Mouse (Mus musculus): Measurements from ENCODE around the gene Prame. TPM values are rescaled to one million over a fixed set of nuclear protein-coding genes. Genes with fewer than 3 reads are reported as not detected.
"Not testable (repeated sequence)": the region's sequence is repeated elsewhere in the genome, so short reads cannot be mapped to it uniquely, and the experiment has no call there.

Prame gene
- not detected in 2 replicates for polyA plus RNA-seq (2015; fragmentation: Nextera tagmentation; extraction: Ambion mirVana)

DNA sequence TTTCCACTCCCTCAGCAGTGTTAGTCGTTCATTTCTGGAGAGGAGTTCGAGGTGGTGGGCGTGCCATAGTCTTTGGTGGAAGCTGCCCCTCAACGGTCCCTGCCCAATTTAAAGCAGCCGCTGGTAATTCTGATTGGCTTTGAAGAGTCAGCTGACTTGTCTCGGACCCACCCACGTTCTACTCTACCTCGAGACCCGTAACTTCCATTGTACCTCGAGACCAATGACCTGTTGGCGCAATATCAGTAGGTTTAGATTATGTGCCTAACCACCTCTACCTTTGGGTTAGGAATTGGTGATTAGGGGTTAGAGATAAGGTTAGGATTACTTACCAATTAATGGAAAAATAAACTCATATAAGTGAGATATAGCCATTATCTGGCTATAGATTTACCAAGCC is at the start of gene Prame:
Gene Prame, minus strand, starts transcription at position 101 of the 400 bp plus-strand sequence.
- no peak within 1 kb of the TSS for H3K27ac ChIP-seq
- no peak within 1 kb of the TSS for H3K4me3 ChIP-seq (replicated peaks)
- ATAC-seq: no peak
- H3K9ac ChIP-seq: no peak within 1 kb of the TSS
- H3K4me2 ChIP-seq (replicated peaks): no peak within 1 kb of the TSS
- 81% methylated on average over 11 of the region's 11 CpGs for WGBS
- H3K27me3 ChIP-seq (replicated peaks): no peaks in the 10 kb centered on the region
- no peaks in the 10 kb centered on the region for H3K4me1 ChIP-seq (replicated peaks)
- no peaks in the 10 kb centered on the region for H3K36me3 ChIP-seq
- no peaks in the 10 kb centered on the region for H3K9me3 ChIP-seq

DNA sequence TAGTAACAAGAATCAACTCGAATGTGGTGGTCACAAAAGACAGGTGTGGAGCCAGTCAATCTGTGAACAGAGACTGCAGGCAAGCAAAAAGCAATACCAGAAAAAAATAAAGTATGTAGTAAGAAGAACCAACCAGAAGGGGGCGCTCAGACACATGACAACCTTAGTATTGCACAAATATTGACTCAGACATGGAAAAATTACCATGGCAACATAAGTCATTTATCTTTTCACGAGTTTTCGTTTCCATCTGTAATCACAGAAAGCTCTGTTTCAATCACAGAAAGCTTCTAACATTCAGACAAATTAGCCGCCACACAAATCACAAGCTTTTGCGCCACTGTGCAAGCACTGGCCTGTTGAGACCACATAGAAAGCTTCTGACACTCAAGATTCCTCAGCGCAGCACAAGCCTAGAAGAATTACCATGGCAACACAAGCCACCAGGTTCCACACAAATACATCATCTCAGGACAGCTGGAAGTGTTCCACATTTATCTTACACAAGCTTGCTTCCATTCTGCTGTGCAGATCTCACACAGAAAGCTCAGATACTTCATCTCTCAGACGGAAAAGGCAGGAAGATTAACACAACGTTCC is 24.8 kb upstream of the Prame start:
- H3K36me3 ChIP-seq: no peaks in the 10 kb centered on the region
- no peak overlapping the region for H3K4me3 ChIP-seq (replicated peaks)
- no peak for ATAC-seq
- no peak overlapping the region for H3K4me2 ChIP-seq (replicated peaks)
- no peaks in the 10 kb centered on the region for H3K27me3 ChIP-seq (replicated peaks)
- no peaks in the 10 kb centered on the region for H3K4me1 ChIP-seq (replicated peaks)
- 40% methylated on average over 9 of the region's 9 CpGs for WGBS
- no peak overlapping the region for H3K27ac ChIP-seq
- H3K9ac ChIP-seq: no peak overlapping the region
- no peaks in the 10 kb centered on the region for H3K9me3 ChIP-seq

DNA sequence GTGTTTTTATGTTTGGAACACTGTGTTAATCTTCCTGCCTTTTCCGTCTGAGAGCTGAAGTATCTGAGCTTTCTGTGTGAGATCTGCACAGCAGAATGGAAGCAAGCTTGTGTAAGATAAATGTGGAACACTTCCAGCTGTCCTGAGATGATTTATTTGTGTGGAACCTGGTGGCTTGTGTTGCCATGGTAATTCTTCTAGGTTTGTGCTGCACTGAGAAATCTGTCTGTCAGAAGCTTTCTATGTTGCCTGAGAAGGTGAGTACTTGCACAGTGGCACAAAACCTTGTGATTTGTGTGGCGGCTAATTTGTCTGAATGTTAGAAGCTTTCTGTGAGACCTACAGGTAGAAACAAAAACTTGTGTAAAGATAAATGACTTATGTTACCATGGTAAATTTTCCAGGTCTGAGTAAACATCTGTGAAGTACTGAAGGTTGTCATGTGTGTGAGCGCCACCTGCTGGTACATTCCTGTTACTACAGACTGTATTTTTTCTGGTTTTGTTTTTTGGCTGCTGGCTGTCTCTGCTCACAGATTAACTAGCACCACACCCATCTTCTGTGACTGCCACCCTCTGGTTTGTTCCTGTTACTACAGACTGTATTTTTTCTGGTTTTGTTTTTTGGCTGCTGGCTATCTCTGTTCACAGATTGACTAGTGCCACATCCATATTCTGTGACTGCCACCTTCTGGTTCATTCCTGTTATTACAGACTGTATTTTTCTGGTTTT is 26.0 kb downstream of the Prame start:
- 56% methylated on average over 3 of the region's 3 CpGs for WGBS
- not testable (repeated sequence) for H3K4me2 ChIP-seq (replicated peaks); H3K27me3 ChIP-seq (replicated peaks); ATAC-seq; H3K36me3 ChIP-seq; H3K27ac ChIP-seq; H3K4me3 ChIP-seq (replicated peaks); H3K4me1 ChIP-seq (replicated peaks); H3K9me3 ChIP-seq; H3K9ac ChIP-seq

DNA sequence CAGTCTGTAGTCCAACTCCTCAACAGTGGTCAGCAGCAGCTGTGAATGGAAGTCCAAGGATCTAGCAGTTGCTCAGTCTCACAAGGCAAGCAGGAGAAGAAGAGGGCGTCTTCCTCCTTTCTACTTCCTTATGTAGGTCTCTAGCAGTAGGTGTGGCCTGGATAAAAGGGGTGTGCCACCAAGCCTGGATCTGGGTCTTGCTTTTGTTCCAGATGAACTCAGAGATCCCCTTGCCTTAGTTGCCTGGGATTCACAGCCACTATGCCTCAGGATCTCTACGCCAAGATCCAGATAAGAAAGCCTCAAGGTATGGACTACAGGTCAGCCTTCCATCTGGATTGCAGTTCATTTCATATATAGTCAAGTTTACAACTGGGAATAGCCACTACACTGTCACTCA is 28.8 kb downstream of the Prame start, which contains the start of gene Nxf7:
Gene Nxf7, minus strand, starts transcription at position 101 of the 400 bp plus-strand sequence.
- no peak for ATAC-seq
- WGBS: 80% methylated on average over 2 of the region's 2 CpGs

DNA sequence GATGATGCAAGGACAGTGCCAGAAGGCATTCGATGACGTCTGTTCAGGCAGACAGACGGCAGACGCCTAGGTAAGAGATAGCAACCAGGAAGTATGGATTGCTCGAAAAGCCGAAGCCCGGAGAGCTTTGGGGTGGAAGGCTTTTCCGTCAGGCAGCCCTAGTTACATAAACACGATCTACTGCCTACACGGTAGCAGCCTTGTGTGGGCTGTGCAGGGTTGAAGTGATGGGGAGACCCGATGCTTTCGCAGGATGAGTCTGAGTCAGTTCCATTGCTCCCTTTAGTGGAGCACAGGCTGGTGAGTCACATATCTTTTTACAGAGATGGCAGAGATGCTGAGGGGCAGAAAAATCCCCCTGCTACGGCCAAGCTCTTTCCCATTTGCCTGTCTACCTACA is 29.4 kb downstream of the Prame start:
- H3K9ac ChIP-seq: no peak overlapping the region
- no peaks in the 10 kb centered on the region for H3K4me1 ChIP-seq (replicated peaks)
- H3K4me3 ChIP-seq (replicated peaks): no peak overlapping the region
- no peaks in the 10 kb centered on the region for H3K9me3 ChIP-seq
- no peak overlapping the region for H3K4me2 ChIP-seq (replicated peaks)
- H3K36me3 ChIP-seq: no peaks in the 10 kb centered on the region
- no peak overlapping the region for H3K27ac ChIP-seq
- ATAC-seq: no peak
- no peaks in the 10 kb centered on the region for H3K27me3 ChIP-seq (replicated peaks)
- 62% methylated on average over 13 of the region's 13 CpGs for WGBS

More for the DNA sequence above, 28.8 kb downstream of the Prame start, which contains the start of gene Nxf7:
- no peaks in the 10 kb centered on the region for H3K4me1 ChIP-seq (replicated peaks)
- no peak within 1 kb of the TSS for H3K4me3 ChIP-seq (replicated peaks)
- H3K27me3 ChIP-seq (replicated peaks): no peaks in the 10 kb centered on the region
- no peaks in the 10 kb centered on the region for H3K36me3 ChIP-seq
- H3K4me2 ChIP-seq (replicated peaks): no peak within 1 kb of the TSS
- no peaks in the 10 kb centered on the region for H3K9me3 ChIP-seq
- no peak within 1 kb of the TSS for H3K9ac ChIP-seq
- H3K27ac ChIP-seq: no peak within 1 kb of the TSS

DNA sequence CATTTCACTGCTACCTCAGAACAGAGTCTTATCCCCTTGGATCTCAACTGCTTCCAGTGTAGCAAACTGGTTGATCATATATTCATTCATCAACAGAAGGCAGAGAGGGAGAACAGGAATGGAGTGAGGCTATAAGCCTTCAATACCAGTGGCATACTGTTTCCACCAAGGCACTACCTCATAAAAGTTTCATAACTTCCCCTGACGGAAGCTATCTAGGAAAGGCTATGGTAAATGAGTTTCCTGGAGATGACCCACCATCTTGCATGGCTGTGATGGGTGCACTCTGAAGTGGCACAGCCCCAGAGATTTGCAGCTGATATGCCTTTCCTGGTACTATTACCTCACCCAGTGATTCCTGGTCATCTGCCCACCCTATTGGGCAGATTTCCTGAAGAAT is 51.1 kb downstream of the Prame start:
- Histone ChIP-seq H3K9me3 (no peaks in the 10 kb centered on the region), H3K9ac (no peak overlapping the region), H3K36me3 (no peaks in the 10 kb centered on the region), H3K4me3 (replicated peaks) (no peak overlapping the region), H3K27ac (no peak overlapping the region), H3K4me2 (replicated peaks) (no peak overlapping the region), H3K27me3 (replicated peaks) (no peaks in the 10 kb centered on the region), H3K4me1 (replicated peaks) (no peaks in the 10 kb centered on the region)
- ATAC-seq: no peak
- WGBS: 81% methylated on average over 1 of the region's 1 CpGs

DNA sequence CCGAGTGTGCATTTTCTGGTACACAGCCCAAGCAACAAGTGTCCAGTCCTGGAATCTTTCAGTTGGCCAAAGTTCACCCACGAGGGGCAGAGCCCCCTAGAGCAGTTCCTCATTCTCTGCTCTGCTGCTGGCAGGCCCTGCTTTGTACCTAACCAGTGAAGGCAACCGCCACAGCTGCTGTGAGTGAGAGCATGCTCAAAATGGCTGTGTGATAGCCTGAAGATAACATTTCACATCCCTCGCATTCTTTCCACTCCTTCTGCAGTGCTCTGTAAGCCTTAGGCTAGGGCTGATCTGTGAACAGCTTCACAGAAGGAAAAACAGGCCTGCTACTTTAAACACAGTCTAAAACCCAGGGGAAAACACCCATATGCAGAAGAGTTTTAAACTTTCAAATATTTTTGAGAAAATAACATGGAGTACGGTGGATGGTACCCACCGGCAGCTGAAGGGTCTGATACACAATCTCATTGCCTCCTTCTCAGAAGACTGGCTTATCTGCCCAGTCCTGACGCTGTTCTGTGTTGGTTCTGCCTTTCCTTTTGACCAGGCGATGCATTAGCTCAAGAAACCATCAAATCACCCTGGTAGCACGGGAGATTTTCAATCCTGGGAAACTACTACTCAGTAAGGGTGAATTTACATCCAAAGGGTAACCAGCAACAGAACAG is 52.4 kb downstream of the Prame start:
- peak; percentile 49; the same call in 1 of the 2 replicates for ATAC-seq
- 63% methylated on average over 9 of the region's 9 CpGs for WGBS
- not testable (repeated sequence) for H3K4me3 ChIP-seq (replicated peaks); H3K9ac ChIP-seq; H3K27ac ChIP-seq; H3K36me3 ChIP-seq; H3K9me3 ChIP-seq; H3K4me1 ChIP-seq (replicated peaks); H3K27me3 ChIP-seq (replicated peaks); H3K4me2 ChIP-seq (replicated peaks)

DNA sequence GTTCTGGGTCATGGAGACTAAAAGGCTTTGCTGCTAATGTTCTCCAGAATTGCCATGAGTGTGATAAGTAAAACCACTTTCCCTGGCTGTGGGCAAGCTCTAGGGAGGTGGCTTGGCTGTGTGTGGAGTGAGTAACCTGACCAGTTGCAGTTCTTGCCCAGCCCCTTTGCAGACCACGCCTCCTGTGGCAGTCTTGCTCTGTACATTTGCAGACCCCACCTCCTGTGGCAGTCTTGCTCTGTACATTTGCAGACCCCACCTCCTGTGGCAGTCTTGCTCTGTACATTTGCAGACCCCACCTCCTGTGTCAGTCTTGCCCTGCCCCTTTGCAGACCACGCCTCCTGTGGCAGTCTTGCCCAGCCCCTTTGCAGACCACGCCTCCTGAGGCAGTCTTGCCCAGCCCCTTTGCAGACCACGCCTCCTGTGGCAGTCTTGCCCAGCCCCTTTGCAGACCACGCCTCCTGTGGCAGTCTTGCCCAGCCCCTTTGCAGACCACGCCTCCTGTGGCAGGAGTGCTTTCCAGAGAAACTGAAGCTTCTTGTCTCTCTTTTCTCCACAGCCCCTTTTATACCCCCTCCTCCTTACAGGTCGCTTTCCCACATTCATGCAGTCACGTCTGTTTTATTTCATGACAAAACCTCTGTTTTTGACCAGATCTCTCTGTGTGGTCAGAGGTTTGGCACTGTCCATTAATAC is 53.1 kb downstream of the Prame start:
- not testable (repeated sequence) for H3K27ac ChIP-seq; H3K4me3 ChIP-seq (replicated peaks); H3K4me2 ChIP-seq (replicated peaks); H3K9ac ChIP-seq; H3K4me1 ChIP-seq (replicated peaks); H3K27me3 ChIP-seq (replicated peaks); H3K36me3 ChIP-seq; H3K9me3 ChIP-seq
- ATAC-seq: peak; percentile 74
- 26% methylated on average over 8 of the region's 8 CpGs for WGBS

DNA sequence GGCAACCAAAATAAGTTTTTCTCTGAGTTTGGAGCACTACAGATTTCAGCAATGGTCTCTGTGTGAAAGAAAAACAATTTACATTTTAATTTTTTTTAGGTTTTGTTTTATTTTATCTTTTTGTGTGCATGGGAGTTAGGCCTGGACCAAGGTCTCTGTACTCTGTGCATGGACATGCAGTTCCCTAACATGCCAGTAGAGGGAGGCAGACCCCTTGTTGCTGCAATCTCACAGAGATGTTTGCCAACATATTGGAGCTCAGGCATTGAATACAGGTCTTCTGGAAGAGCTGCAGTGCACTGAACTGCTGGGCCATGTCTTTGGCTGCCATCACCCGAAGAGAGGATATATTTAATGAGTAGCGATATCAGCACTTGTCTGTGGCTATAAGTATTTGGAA is 58.0 kb downstream of the Prame start:
- ATAC-seq: peak; percentile 68
- not testable (repeated sequence) for H3K27ac ChIP-seq; H3K9me3 ChIP-seq; H3K4me1 ChIP-seq (replicated peaks); H3K27me3 ChIP-seq (replicated peaks); H3K36me3 ChIP-seq; H3K4me2 ChIP-seq (replicated peaks); H3K9ac ChIP-seq; H3K4me3 ChIP-seq (replicated peaks)
- 22% methylated on average over 1 of the region's 2 CpGs for WGBS

DNA sequence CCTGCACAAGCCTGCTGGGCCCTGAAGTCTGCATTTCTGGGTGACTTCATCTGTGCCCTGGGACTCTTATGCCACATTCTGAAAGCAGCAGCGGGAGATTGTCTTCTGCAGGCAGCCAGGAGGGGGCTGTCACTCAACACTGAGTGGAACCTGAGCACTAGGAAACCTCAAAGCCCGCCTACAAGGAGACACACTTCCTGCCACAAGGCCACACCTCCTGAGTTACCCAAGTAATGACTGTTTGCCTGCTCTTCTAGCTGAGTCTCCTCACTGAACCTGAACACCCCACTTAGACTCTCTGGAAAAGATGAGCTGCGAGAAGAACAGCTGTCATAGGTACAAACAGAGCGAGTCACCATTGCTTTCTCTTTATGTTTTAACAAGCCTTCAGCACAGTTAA is 62.6 kb downstream of the Prame start:
- H3K4me2 ChIP-seq (replicated peaks); H3K36me3 ChIP-seq; H3K27ac ChIP-seq; H3K4me1 ChIP-seq (replicated peaks); ATAC-seq; H3K4me3 ChIP-seq (replicated peaks); H3K27me3 ChIP-seq (replicated peaks); H3K9me3 ChIP-seq; H3K9ac ChIP-seq: not testable (repeated sequence)
- 50% methylated on average over 4 of the region's 4 CpGs for WGBS

Data from intestine, embryonic 15.5 days (tissue).